Mouse (Mus musculus) megakaryocyte-erythroid progenitor cell, adult 5-6 weeks (primary cell): ENCODE results near the gene Olfr1008. TPM values are rescaled to one million over a fixed set of nuclear protein-coding genes. Genes with fewer than 3 reads are reported as not detected.
A peak's percentile ranks its signal among the peaks of the same experiment; 100 is the strongest.
"Not testable (repeated sequence)": the region's sequence is repeated elsewhere in the genome, so short reads cannot be mapped to it uniquely, and the experiment has no call there.

Experiments used
- ATAC-seq: replicated peaks from 2 replicates; pipeline ENCODE4 v1.8.0; 2016; ENCODE audit warnings: mild to moderate bottlenecking, inconsistent platforms; ENCODE audit not compliant: severe bottlenecking, poor library complexity, low FRiP score, low TSS enrichment
- total RNA-seq, 2 experiments: library from RNA; stranded (forward) in 1 of 2; stranded (reverse) in 1 of 2; fragments of 200-1000, 215-1000 nt in 1 of 2; fragments of >200 nt in 1 of 2; fragmentation: Nextera tagmentation in 1 of 2; gene quantifications; 2 replicates each; pipeline ENCODE4 v1.2.3; 2014 to 2017

Gene Olfr1008
- total RNA-seq (2014; fragmentation: Nextera tagmentation) (not detected in 2 replicates), total RNA-seq (2017) (not detected in 2 replicates)

- no peak for ATAC-seq
Observed at GRCm38 (mm10) chr2:85689131-85689530, at the start of gene Olfr1008. TSS of gene Olfr1008 (plus strand) at chr2:85689431.

- ATAC-seq = no peak
Observed at GRCm38 (mm10) chr2:85650604-85651003, 38.6 kb upstream of the Olfr1008 start, which contains the start of gene Olfr1002. TSS of gene Olfr1002 (minus strand) at chr2:85650704.

GRCm38 (mm10) chr2:85664355-85664754 is 24.9 kb upstream of the Olfr1008 start, which contains the start of gene Olfr154:
TSS of gene Olfr154 (minus strand) at chr2:85664455.
- ATAC-seq = not testable (repeated sequence)

GRCm38 (mm10) chr2:85678667-85679066 is 10.6 kb upstream of the Olfr1008 start, which contains the start of gene Olfr1006:
TSS of gene Olfr1006 (minus strand) at chr2:85678767.
- no peak for ATAC-seq

- ATAC-seq = not testable (repeated sequence)
Observed at GRCm38 (mm10) chr2:85710680-85711079, 21.4 kb downstream of the Olfr1008 start.

- ATAC-seq = no peak
Observed at GRCm38 (mm10) chr2:85711159-85711558, 21.9 kb downstream of the Olfr1008 start.

GRCm38 (mm10) chr2:85715119-85715518 is 25.9 kb downstream of the Olfr1008 start, which contains the start of gene Olfr1009:
TSS of gene Olfr1009 (plus strand) at chr2:85715419.
- ATAC-seq = no peak

GRCm38 (mm10) chr2:85725793-85726192 is 36.6 kb downstream of the Olfr1008 start:
- ATAC-seq = peak; percentile 61; the same call in 1 of the 2 replicates

Other genes starting within 250 kb of the Olfr1008 start
- not detected in 2 replicates for gene Olfr995, start 245.8 kb upstream of the Olfr1008 start, total RNA-seq (2014; fragmentation: Nextera tagmentation)
- not detected in 2 replicates for gene Olfr995, start 245.8 kb upstream of the Olfr1008 start, total RNA-seq (2017)
- not detected in 2 replicates for gene 4833423E24Rik, start 170.4 kb upstream of the Olfr1008 start, total RNA-seq (2014; fragmentation: Nextera tagmentation)
- gene 4833423E24Rik, start 170.4 kb upstream of the Olfr1008 start, total RNA-seq (2017) = not detected in 2 replicates
- gene Olfr996, start 110.2 kb upstream of the Olfr1008 start, total RNA-seq (2014; fragmentation: Nextera tagmentation) = not detected in 2 replicates
- gene Olfr996, start 110.2 kb upstream of the Olfr1008 start, total RNA-seq (2017) = not detected in 2 replicates
- gene Olfr998, start 100.5 kb upstream of the Olfr1008 start, total RNA-seq (2014; fragmentation: Nextera tagmentation) = not detected in 2 replicates
- gene Olfr998, start 100.5 kb upstream of the Olfr1008 start, total RNA-seq (2017) = not detected in 2 replicates
- gene Olfr1000, start 77.5 kb upstream of the Olfr1008 start, total RNA-seq (2014; fragmentation: Nextera tagmentation) = not detected in 2 replicates
- not detected in 2 replicates for gene Olfr1000, start 77.5 kb upstream of the Olfr1008 start, total RNA-seq (2017)
- not detected in 2 replicates for gene Olfr1002, start 38.7 kb upstream of the Olfr1008 start, total RNA-seq (2014; fragmentation: Nextera tagmentation)
- gene Olfr1002, start 38.7 kb upstream of the Olfr1008 start, total RNA-seq (2017) = not detected in 2 replicates
- not detected in 2 replicates for gene Olfr154, start 25.0 kb upstream of the Olfr1008 start, total RNA-seq (2014; fragmentation: Nextera tagmentation)
- gene Olfr154, start 25.0 kb upstream of the Olfr1008 start, total RNA-seq (2017) = not detected in 2 replicates
- not detected in 2 replicates for gene Olfr1006, start 10.7 kb upstream of the Olfr1008 start, total RNA-seq (2014; fragmentation: Nextera tagmentation)
- gene Olfr1006, start 10.7 kb upstream of the Olfr1008 start, total RNA-seq (2017) = not detected in 2 replicates
- not detected in 2 replicates for gene Olfr1009, start 26.0 kb downstream of the Olfr1008 start, total RNA-seq (2014; fragmentation: Nextera tagmentation)
- gene Olfr1009, start 26.0 kb downstream of the Olfr1008 start, total RNA-seq (2017) = not detected in 2 replicates
- gene Olfr1012, start 73.3 kb downstream of the Olfr1008 start, total RNA-seq (2014; fragmentation: Nextera tagmentation) = not detected in 2 replicates
- gene Olfr1012, start 73.3 kb downstream of the Olfr1008 start, total RNA-seq (2017) = not detected in 2 replicates
- not detected in 2 replicates for gene Olfr1013, start 77.7 kb downstream of the Olfr1008 start, total RNA-seq (2014; fragmentation: Nextera tagmentation)
- not detected in 2 replicates for gene Olfr1013, start 77.7 kb downstream of the Olfr1008 start, total RNA-seq (2017)
- gene Olfr1014, start 83.3 kb downstream of the Olfr1008 start, total RNA-seq (2014; fragmentation: Nextera tagmentation) = not detected in 2 replicates
- gene Olfr1014, start 83.3 kb downstream of the Olfr1008 start, total RNA-seq (2017) = not detected in 2 replicates
- gene Olfr1015, start 92.6 kb downstream of the Olfr1008 start, total RNA-seq (2014; fragmentation: Nextera tagmentation) = not detected in 2 replicates
- gene Olfr1015, start 92.6 kb downstream of the Olfr1008 start, total RNA-seq (2017) = not detected in 2 replicates
- gene Olfr1016, start 113.1 kb downstream of the Olfr1008 start, total RNA-seq (2014; fragmentation: Nextera tagmentation) = not detected in 2 replicates
- not detected in 2 replicates for gene Olfr1016, start 113.1 kb downstream of the Olfr1008 start, total RNA-seq (2017)
- gene Olfr1018, start 129.0 kb downstream of the Olfr1008 start, total RNA-seq (2014; fragmentation: Nextera tagmentation) = not detected in 2 replicates
- gene Olfr1018, start 129.0 kb downstream of the Olfr1008 start, total RNA-seq (2017) = not detected in 2 replicates
- gene Olfr1019, start 156.1 kb downstream of the Olfr1008 start, total RNA-seq (2014; fragmentation: Nextera tagmentation) = not detected in 2 replicates
- gene Olfr1019, start 156.1 kb downstream of the Olfr1008 start, total RNA-seq (2017) = not detected in 2 replicates
- not detected in 2 replicates for gene Olfr1020, start 157.6 kb downstream of the Olfr1008 start, total RNA-seq (2014; fragmentation: Nextera tagmentation)
- not detected in 2 replicates for gene Olfr1020, start 157.6 kb downstream of the Olfr1008 start, total RNA-seq (2017)
- not detected in 2 replicates for gene Olfr1022, start 179.2 kb downstream of the Olfr1008 start, total RNA-seq (2014; fragmentation: Nextera tagmentation)
- not detected in 2 replicates for gene Olfr1022, start 179.2 kb downstream of the Olfr1008 start, total RNA-seq (2017)
- not detected in 2 replicates for gene Olfr1023, start 196.2 kb downstream of the Olfr1008 start, total RNA-seq (2014; fragmentation: Nextera tagmentation)
- gene Olfr1023, start 196.2 kb downstream of the Olfr1008 start, total RNA-seq (2017) = not detected in 2 replicates
- gene Olfr1024, start 215.6 kb downstream of the Olfr1008 start, total RNA-seq (2014; fragmentation: Nextera tagmentation) = not detected in 2 replicates
- gene Olfr1024, start 215.6 kb downstream of the Olfr1008 start, total RNA-seq (2017) = not detected in 2 replicates
- gene Olfr1025-ps1, start 225.8 kb downstream of the Olfr1008 start, total RNA-seq (2014; fragmentation: Nextera tagmentation) = not detected in 2 replicates
- gene Olfr1025-ps1, start 225.8 kb downstream of the Olfr1008 start, total RNA-seq (2017) = not detected in 2 replicates
- not detected in 2 replicates for gene Olfr1026, start 232.1 kb downstream of the Olfr1008 start, total RNA-seq (2014; fragmentation: Nextera tagmentation)
- gene Olfr1026, start 232.1 kb downstream of the Olfr1008 start, total RNA-seq (2017) = not detected in 2 replicates